Mouse (Mus musculus): Measurements from ENCODE around the gene Lrp11. TPM values are rescaled to one million over a fixed set of nuclear protein-coding genes. Genes with fewer than 3 reads are reported as not detected.
"Not testable (repeated sequence)": the region's sequence is repeated elsewhere in the genome, so short reads cannot be mapped to it uniquely, and the experiment has no call there.

Lrp11 gene
- polyA plus RNA-seq, 1 experiment from 2014 or later: 41.5 TPM

DNA sequence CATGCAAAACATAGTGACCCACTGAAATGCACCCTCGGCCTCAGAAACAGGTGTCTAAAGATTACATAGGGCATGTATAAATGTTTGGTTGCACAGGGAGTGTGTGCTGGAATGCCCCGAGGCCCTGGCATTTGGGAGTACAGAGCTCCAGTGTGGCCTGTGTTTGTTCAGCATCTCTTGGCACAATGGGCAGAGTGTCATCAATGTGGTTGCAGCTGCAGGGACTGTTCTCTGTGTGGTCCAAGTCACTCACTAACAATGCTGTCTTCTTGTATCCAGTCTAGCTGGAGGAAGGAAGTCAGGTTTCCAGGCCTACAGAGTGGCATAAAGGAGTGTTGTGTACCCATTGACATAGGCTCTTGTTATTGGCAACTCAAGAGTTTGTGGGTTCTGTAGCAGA, 15.6 kb downstream of the Lrp11 start:
- Histone ChIP-seq H3K36me3 (replicated peaks) (peaks cover 7% of the 10 kb centered on the region; the same call in 1 of the 2 replicates), H3K27me3 (replicated peaks) (no peaks in the 10 kb centered on the region), H3K4me3 (no peak overlapping the region), H3K4me2 (no peak overlapping the region), H3K9ac (no peak overlapping the region), H3K9me3 (no peaks in the 10 kb centered on the region), H3K27ac (no peak overlapping the region), H3K4me1 (no peaks in the 10 kb centered on the region)
- 82% methylated on average over 2 of the region's 2 CpGs for WGBS
- ATAC-seq (replicated peaks): no peak

- Histone ChIP-seq H3K4me3 (no peak overlapping the region), H3K9me3 (no peaks in the 10 kb centered on the region), H3K9ac (no peak overlapping the region), H3K4me2 (no peak overlapping the region), H3K27ac (no peak overlapping the region), H3K4me1 (no peaks in the 10 kb centered on the region), H3K27me3 (replicated peaks) (no peaks in the 10 kb centered on the region), H3K36me3 (replicated peaks) (peaks cover 12% of the 10 kb centered on the region)
- 93% methylated on average over 2 of the region's 2 CpGs for WGBS
- ATAC-seq (replicated peaks): no peak
Measured at GRCm38 (mm10) chr10:7606437-7606836, 16.8 kb downstream of the Lrp11 start.

GRCm38 (mm10) chr10:7608611-7609010, 19.0 kb downstream of the Lrp11 start:
- Histone ChIP-seq H3K4me2 (no peak overlapping the region), H3K9me3 (no peaks in the 10 kb centered on the region), H3K36me3 (replicated peaks) (peaks cover 12% of the 10 kb centered on the region), H3K27me3 (replicated peaks) (no peaks in the 10 kb centered on the region), H3K9ac (no peak overlapping the region), H3K4me1 (no peaks in the 10 kb centered on the region), H3K4me3 (no peak overlapping the region), H3K27ac (no peak overlapping the region)
- WGBS: 94% methylated on average over 17 of the region's 17 CpGs
- no peak for ATAC-seq (replicated peaks)

GRCm38 (mm10) chr10:7611647-7612046, 22.0 kb downstream of the Lrp11 start:
- Histone ChIP-seq H3K4me3 (no peak overlapping the region), H3K36me3 (replicated peaks) (peaks cover 17% of the 10 kb centered on the region), H3K9ac (no peak overlapping the region), H3K9me3 (peaks cover 3% of the 10 kb centered on the region), H3K4me1 (no peaks in the 10 kb centered on the region), H3K27ac (no peak overlapping the region), H3K4me2 (no peak overlapping the region), H3K27me3 (replicated peaks) (no peaks in the 10 kb centered on the region)
- 62% methylated on average over 6 of the region's 6 CpGs for WGBS
- ATAC-seq (replicated peaks): no peak

DNA sequence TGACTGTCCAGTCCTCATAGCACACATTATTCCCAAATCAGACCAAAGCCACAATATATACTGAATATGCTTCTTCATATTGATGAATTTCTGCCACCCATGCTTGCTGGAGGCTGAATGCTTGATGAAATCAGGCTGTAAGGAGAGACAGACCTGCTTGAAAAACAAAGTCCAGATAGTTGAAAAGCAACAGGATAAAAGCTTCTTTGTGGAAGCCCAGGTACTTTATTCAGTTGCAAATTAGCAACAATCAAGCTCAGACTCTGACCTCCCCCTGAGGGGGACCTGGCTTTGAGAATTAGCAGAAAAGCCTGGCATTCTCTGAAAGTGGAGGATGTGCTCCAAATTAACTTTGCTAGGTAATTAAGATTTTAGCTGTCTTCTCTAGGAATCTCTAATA, 22.6 kb downstream of the Lrp11 start:
- not testable (repeated sequence) for H3K4me1 ChIP-seq; H3K4me3 ChIP-seq; H3K9me3 ChIP-seq; H3K27ac ChIP-seq; H3K4me2 ChIP-seq; H3K27me3 ChIP-seq (replicated peaks); ATAC-seq (replicated peaks); H3K9ac ChIP-seq
- peaks cover 17% of the 10 kb centered on the region for H3K36me3 ChIP-seq (replicated peaks)

DNA sequence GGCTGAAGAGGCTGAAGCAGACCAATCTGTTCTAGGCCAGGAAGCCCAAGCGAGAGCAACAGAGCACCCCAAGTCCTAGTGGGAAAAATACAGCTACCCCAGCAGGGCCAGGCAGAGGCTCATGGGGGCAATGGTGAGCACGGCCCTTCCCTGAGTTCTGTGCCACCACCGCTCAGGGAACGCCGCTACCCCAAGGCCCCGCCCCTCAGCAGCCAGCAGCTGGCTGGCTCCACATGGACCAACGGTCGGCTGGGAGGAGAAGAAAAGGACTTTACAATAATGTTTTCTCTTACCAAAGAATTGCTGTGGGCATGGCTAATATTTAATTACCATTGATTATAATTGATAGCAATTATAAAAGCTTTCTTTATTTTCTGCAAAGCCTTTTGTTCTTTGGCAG, 25.2 kb downstream of the Lrp11 start:
- Histone ChIP-seq H3K36me3 (replicated peaks) (peaks cover 13% of the 10 kb centered on the region), H3K27ac (no peak overlapping the region), H3K9ac (no peak overlapping the region), H3K9me3 (peaks cover 3% of the 10 kb centered on the region), H3K4me3 (no peak overlapping the region), H3K4me2 (no peak overlapping the region), H3K4me1 (no peaks in the 10 kb centered on the region), H3K27me3 (replicated peaks) (no peaks in the 10 kb centered on the region)
- ATAC-seq (replicated peaks): no peak
- 90% methylated on average over 8 of the region's 8 CpGs for WGBS

- not testable (repeated sequence) for H3K4me1 ChIP-seq, H3K4me2 ChIP-seq
- WGBS: 82% methylated on average over 11 of the region's 11 CpGs
Measured at GRCm38 (mm10) chr10:7617146-7617545, 27.5 kb downstream of the Lrp11 start.

GRCm38 (mm10) chr10:7617556-7617955, 28.0 kb downstream of the Lrp11 start:
- not testable (repeated sequence) for ATAC-seq (replicated peaks); H3K4me2 ChIP-seq; H3K9me3 ChIP-seq; H3K4me3 ChIP-seq; H3K27ac ChIP-seq; H3K4me1 ChIP-seq; H3K36me3 ChIP-seq (replicated peaks); H3K27me3 ChIP-seq (replicated peaks); H3K9ac ChIP-seq
- 29% methylated on average over 3 of the region's 3 CpGs for WGBS

More at GRCm38 (mm10) chr10:7617146-7617545, 27.5 kb downstream of the Lrp11 start:
- not testable (repeated sequence) for H3K9ac ChIP-seq; H3K27ac ChIP-seq; H3K27me3 ChIP-seq (replicated peaks); H3K4me3 ChIP-seq; H3K9me3 ChIP-seq; ATAC-seq (replicated peaks); H3K36me3 ChIP-seq (replicated peaks)

DNA sequence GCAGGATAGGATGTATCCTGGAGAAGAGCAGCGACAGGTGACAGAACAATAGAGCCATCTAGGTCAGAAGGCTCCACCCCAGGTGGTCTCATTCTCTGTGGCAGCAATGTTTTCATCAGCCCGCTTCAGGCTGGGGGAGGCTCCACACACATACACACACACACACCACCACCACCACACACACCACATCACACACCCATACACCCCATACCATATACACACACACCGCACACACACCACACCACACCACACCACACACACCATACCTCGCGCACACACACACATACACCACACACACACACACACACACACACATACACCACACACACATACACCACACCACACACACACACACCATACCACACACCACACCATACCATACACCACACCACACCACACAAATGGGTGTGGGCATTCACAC, 30.2 kb downstream of the Lrp11 start:
- Histone ChIP-seq H3K27ac (no peak overlapping the region), H3K4me1 (no peaks in the 10 kb centered on the region), H3K9ac (no peak overlapping the region), H3K4me3 (no peak overlapping the region), H3K9me3 (peaks cover under 1% of the 10 kb centered on the region), H3K27me3 (replicated peaks) (no peaks in the 10 kb centered on the region), H3K4me2 (no peak overlapping the region), H3K36me3 (replicated peaks) (peaks cover 2% of the 10 kb centered on the region; the same call in 1 of the 2 replicates)
- peak; percentile 58; the same call in 1 of the 2 replicates for ATAC-seq (replicated peaks)
- WGBS: 66% methylated on average over 3 of the region's 5 CpGs

- no peak overlapping the region for H3K9ac ChIP-seq
- no peaks in the 10 kb centered on the region for H3K27me3 ChIP-seq (replicated peaks)
- H3K4me3 ChIP-seq: no peak overlapping the region
- no peak overlapping the region for H3K27ac ChIP-seq
- H3K36me3 ChIP-seq (replicated peaks): no peaks in the 10 kb centered on the region; the same call in 1 of the 2 replicates
- no peaks in the 10 kb centered on the region for H3K4me1 ChIP-seq
- ATAC-seq (replicated peaks): no peak
- no peaks in the 10 kb centered on the region for H3K9me3 ChIP-seq
- no peak overlapping the region for H3K4me2 ChIP-seq
- 70% methylated on average over 5 of the region's 5 CpGs for WGBS
Measured at GRCm38 (mm10) chr10:7620723-7621122, 31.1 kb downstream of the Lrp11 start.

GRCm38 (mm10) chr10:7622378-7622777, 32.8 kb downstream of the Lrp11 start:
- no peaks in the 10 kb centered on the region; the same call in 1 of the 2 replicates for H3K36me3 ChIP-seq (replicated peaks)
- no peak overlapping the region for H3K4me2 ChIP-seq
- no peaks in the 10 kb centered on the region for H3K27me3 ChIP-seq (replicated peaks)
- no peak overlapping the region for H3K9ac ChIP-seq
- H3K27ac ChIP-seq: no peak overlapping the region
- WGBS: 96% methylated on average over 3 of the region's 3 CpGs
- no peaks in the 10 kb centered on the region for H3K4me1 ChIP-seq
- ATAC-seq (replicated peaks): no peak
- H3K4me3 ChIP-seq: no peak overlapping the region
- no peaks in the 10 kb centered on the region for H3K9me3 ChIP-seq

GRCm38 (mm10) chr10:7623861-7624518, 34.4 kb downstream of the Lrp11 start:
- ATAC-seq (replicated peaks): no peak
- no peak overlapping the region for H3K27ac ChIP-seq
- WGBS: 96% methylated on average over 3 of the region's 3 CpGs

GRCm38 (mm10) chr10:7629092-7629491, 39.5 kb downstream of the Lrp11 start:
- Histone ChIP-seq H3K4me3 (no peak overlapping the region), H3K4me2 (no peak overlapping the region), H3K27me3 (replicated peaks) (no peaks in the 10 kb centered on the region), H3K9me3 (no peaks in the 10 kb centered on the region), H3K27ac (no peak overlapping the region), H3K9ac (no peak overlapping the region), H3K4me1 (no peaks in the 10 kb centered on the region), H3K36me3 (replicated peaks) (peaks cover 14% of the 10 kb centered on the region)
- WGBS: 96% methylated on average over 4 of the region's 4 CpGs
- no peak for ATAC-seq (replicated peaks)

More at GRCm38 (mm10) chr10:7623861-7624518, 34.4 kb downstream of the Lrp11 start:
- Histone ChIP-seq H3K27me3 (replicated peaks) (no peaks in the 10 kb centered on the region), H3K4me1 (no peaks in the 10 kb centered on the region), H3K36me3 (replicated peaks) (peaks cover 8% of the 10 kb centered on the region; the same call in 1 of the 2 replicates), H3K4me2 (no peak overlapping the region), H3K4me3 (no peak overlapping the region), H3K9me3 (no peaks in the 10 kb centered on the region), H3K9ac (no peak overlapping the region)
